Mouse (Mus musculus): ENCODE results near the gene Rmdn3.

- TF ChIP-seq CTCF (IDR thresholded peaks at IDR 0.05; ENCODE audit: insufficient read depth, low read length) (no peak), POLR2A (IDR thresholded peaks at IDR 0.05; ENCODE audit: borderline replicate concordance, extremely low read depth, low read depth, low read length) (peak; percentile 61; the same call in 1 of the 2 replicates)
Observed at GRCm38 (mm10) chr2:119156681-119157572, at the start of gene Rmdn3.
